Mouse (Mus musculus) embryonic facial prominence, embryonic 15.5 days (tissue): ENCODE measurements around the gene Ier5l. TPM values are rescaled to one million over a fixed set of nuclear protein-coding genes. Genes with fewer than 3 reads are reported as not detected.
A peak's percentile ranks its signal among the peaks of the same experiment; 100 is the strongest.

Source experiments
- ATAC-seq: fragments of 200-750 bp; cut with Nextera tagmentation; 2 replicates; pipeline ENCODE4 v1.8.0; 2017; ENCODE audit warnings: low read depth, moderate TSS enrichment; ENCODE audit not compliant: insufficient number of reproducible peaks, low FRiP score, low TSS enrichment
- H3K27ac ChIP-seq: fragments of 300-500 bp; sonication (generic); replicated peaks from 2 replicates; pipeline ENCODE4 v1.5.1; 2015; ENCODE audit warnings: mild to moderate bottlenecking, inconsistent platforms
- H3K27me3 ChIP-seq: fragments of 300-500 bp; sonication (generic); 2 replicates; pipeline ENCODE4 v1.6.1; 2015; ENCODE audit warnings: inconsistent platforms
- H3K36me3 ChIP-seq: fragments of 300-500 bp; sonication (generic); 2 replicates; pipeline ENCODE4 v1.6.1; 2015; ENCODE audit warnings: mild to moderate bottlenecking, inconsistent platforms
- H3K4me1 ChIP-seq: fragments of 300-500 bp; sonication (generic); 2 replicates; pipeline ENCODE4 v1.6.1; 2015; ENCODE audit warnings: inconsistent platforms
- H3K4me2 ChIP-seq: fragments of 300-500 bp; sonication (generic); replicated peaks from 2 replicates; pipeline ENCODE4 v1.6.1; 2015; ENCODE audit warnings: mild to moderate bottlenecking, inconsistent platforms
- H3K4me3 ChIP-seq: fragments of 300-500 bp; sonication (generic); replicated peaks from 2 replicates; pipeline ENCODE4 v1.5.1; 2015; ENCODE audit warnings: mild to moderate bottlenecking, inconsistent platforms
- H3K9ac ChIP-seq: fragments of 300-500 bp; sonication (generic); 2 replicates; pipeline ENCODE4 v1.6.1; 2015; ENCODE audit warnings: inconsistent platforms
- H3K9me3 ChIP-seq: fragments of 300-500 bp; sonication (generic); replicated peaks from 2 replicates; pipeline ENCODE4 v1.6.1; 2016; ENCODE audit warnings: inconsistent platforms
- WGBS: fragments of 180-500 bp; shearing (Covaris S2); methylation state at CpG from one replicate; pipeline ENCODE4 v1.1.7; 2015; 5-methylcytosine and 5-hydroxymethylcytosine counted together
- polyA plus RNA-seq: library from polyadenylated mRNA; unstranded; fragments of >200 nt; fragmentation: Nextera tagmentation; extraction: Ambion mirVana; gene quantifications from 2 replicates; pipeline ENCODE4 v1.2.1, GENCODE M21; 2015

Gene Ier5l
- polyA plus RNA-seq, 1 experiment from 2014 or later = 2.2 TPM

DNA sequence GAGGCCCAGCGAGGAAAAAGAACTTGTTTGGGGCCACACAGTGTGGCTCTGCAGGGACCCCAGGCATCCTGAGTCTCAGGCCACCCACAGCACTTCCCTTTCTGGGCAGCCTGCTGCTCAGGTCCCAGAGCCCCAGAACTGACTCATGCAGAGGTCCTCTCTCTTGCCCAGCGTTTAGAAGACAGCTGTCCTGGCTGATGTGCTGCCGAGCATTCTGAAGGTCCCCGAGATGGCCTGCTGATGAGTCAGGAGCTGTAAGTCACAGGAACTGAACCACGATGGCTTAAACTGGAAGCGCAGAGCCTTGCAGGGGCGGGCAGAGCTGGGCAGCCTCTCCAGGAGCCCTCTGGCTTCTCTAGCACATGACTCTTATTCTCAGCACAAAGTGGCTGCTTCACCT is 13.6 kb upstream of the Ier5l start:
- Histone ChIP-seq H3K36me3 (no peaks in the 10 kb centered on the region), H3K4me3 (no peak overlapping the region), H3K27me3 (no peaks in the 10 kb centered on the region), H3K9me3 (no peaks in the 10 kb centered on the region), H3K9ac (no peak overlapping the region), H3K4me2 (no peak overlapping the region), H3K4me1 (peaks cover 10% of the 10 kb centered on the region; the same call in 1 of the 2 replicates), H3K27ac (peak overlapping the region; percentile 4; the same call in 1 of the 2 replicates)
- 26% methylated on average over 7 of the region's 7 CpGs for WGBS
- no peak for ATAC-seq

DNA sequence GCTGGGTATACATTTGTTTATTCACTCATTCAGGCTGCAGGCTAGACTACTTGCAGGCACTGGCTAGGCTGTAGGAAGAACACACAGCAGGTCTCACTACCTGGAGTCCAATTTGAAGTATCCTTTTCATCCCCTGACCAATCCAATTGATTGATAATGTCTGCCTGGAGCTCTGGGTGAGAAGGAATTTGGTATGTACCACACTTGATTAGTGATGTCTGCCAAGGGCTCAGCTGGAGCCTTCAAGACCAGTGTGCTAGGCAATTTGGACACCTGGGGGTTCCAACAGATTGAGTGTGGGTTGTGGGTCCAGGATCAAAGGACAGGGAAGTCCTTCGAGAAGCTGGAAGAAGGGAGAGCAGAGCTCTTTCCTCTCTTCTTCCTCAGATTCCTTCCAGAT is 4.5 kb upstream of the Ier5l start:
- Histone ChIP-seq H3K4me1 (peaks cover 9% of the 10 kb centered on the region), H3K27me3 (no peaks in the 10 kb centered on the region), H3K9me3 (no peaks in the 10 kb centered on the region), H3K27ac (no peak overlapping the region), H3K9ac (no peak overlapping the region), H3K4me3 (no peak overlapping the region), H3K4me2 (no peak overlapping the region), H3K36me3 (no peaks in the 10 kb centered on the region)
- ATAC-seq = no peak
- WGBS = 61% methylated on average over 1 of the region's 1 CpGs

DNA sequence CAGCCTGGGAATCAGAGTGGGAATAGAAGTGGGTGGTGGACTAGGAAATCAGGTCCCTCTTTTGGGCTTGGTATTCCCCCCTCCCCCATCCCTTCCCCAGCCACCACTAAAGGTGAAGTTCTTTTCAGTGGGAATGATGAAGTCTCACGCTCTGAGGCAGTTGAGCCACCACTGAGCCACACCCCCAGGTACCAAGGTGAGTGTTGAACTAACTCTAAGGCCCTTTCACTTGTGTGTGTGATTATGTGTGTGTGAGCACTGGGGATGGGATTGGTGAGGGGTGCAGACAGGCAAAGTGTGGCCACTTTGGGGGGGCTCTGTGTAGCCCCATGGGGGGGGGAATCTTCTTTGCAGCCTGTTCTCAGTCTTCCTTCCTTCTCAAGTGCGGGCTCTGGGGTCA is 2.2 kb upstream of the Ier5l start:
- Histone ChIP-seq H3K4me2 (no peak overlapping the region), H3K9ac (no peak overlapping the region), H3K4me3 (no peak overlapping the region), H3K4me1 (peaks cover 14% of the 10 kb centered on the region), H3K27ac (no peak overlapping the region), H3K36me3 (no peaks in the 10 kb centered on the region), H3K27me3 (no peaks in the 10 kb centered on the region), H3K9me3 (no peaks in the 10 kb centered on the region)
- WGBS = 77% methylated on average over 2 of the region's 2 CpGs
- no peak for ATAC-seq

DNA sequence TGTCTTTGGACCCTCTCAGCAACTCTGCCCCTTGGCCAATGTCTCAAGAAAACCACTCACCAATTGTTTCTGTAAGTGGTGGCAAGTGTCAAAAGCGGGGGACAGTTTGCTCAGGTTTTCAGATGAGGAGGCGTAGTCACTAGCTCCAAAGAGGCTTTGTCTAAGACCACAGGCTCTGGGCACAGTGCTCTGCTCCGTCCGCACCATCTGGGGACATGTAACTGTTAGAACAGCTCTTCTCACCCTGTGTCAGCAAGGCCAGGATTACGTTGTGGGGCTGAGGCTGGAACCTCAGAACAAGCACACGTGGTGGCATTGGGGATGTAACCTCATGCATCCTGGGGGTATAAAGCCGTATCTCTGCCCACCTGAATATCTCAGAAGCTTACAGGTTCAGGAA is 1.4 kb upstream of the Ier5l start:
- H3K4me2 ChIP-seq = no peak overlapping the region
- ATAC-seq = no peak
- no peaks in the 10 kb centered on the region for H3K36me3 ChIP-seq

DNA sequence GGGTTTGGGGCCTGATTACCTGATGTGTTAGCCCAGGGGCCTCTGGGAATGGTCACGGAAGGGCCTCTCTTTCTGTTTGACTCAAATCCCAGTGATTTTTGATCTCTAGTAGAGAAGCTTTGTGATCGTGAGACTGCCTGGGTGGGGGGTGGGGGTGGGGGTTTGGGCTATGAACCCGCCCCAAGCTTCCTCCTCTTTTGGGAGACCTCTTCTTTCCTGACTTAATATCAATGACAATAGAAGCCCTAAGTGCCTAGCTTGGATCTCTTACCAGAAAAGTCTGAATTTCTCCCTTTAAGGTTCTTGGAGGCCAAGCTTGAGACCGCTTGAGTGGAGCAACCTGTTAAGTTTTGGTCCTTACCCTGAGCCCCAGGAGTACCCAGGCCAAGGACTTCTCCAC is 757 bp upstream of the Ier5l start:
- Histone ChIP-seq H3K27ac (peak overlapping the region; percentile 98; the same call in 1 of the 2 replicates), H3K4me1 (peaks cover 27% of the 10 kb centered on the region), H3K4me2 (peak overlapping the region; percentile 97), H3K9me3 (no peaks in the 10 kb centered on the region), H3K4me3 (peak overlapping the region; percentile 69), H3K36me3 (no peaks in the 10 kb centered on the region), H3K27me3 (no peaks in the 10 kb centered on the region), H3K9ac (peak overlapping the region; percentile 46; the same call in 1 of the 2 replicates)
- WGBS = 28% methylated on average over 4 of the region's 4 CpGs
- ATAC-seq = no peak

More for the DNA sequence above, 1.4 kb upstream of the Ier5l start:
- Histone ChIP-seq H3K4me3 (no peak overlapping the region), H3K9ac (no peak overlapping the region), H3K27ac (no peak overlapping the region), H3K9me3 (no peaks in the 10 kb centered on the region), H3K27me3 (no peaks in the 10 kb centered on the region), H3K4me1 (peaks cover 21% of the 10 kb centered on the region)
- WGBS = 85% methylated on average over 7 of the region's 7 CpGs

DNA sequence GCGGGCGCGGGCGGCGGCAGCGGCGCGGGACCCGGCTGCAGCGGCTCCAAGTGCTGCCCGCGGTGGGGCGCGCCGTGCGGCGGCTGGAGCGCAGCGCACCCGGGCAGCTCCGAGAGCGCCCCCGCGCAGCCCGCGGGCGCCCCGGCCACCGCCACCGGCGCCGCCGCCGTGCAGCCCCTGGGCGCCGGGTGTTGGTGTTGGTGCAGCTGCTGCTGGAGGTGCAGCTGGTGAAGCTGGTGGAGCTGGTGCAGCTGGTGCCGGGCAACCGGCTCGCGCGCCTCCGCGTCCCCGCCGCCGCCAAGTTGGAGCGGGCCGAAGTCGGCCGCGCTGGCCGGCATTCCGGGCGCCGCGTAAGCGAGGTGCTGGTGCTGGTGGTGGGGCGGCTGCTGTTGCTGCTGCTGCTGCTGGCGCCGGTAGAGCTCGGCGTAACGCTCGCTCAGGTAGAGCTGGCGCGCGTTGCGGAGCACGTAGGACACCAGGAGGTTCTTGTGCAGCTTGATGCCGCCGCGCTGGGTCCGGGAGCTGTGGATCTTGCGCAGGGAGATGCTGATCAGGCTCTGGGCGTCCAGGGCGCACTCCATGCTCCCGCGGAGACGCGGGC is 488 bp downstream of the Ier5l start:
- WGBS = under 1% methylated on average over 72 of the region's 80 CpGs

DNA sequence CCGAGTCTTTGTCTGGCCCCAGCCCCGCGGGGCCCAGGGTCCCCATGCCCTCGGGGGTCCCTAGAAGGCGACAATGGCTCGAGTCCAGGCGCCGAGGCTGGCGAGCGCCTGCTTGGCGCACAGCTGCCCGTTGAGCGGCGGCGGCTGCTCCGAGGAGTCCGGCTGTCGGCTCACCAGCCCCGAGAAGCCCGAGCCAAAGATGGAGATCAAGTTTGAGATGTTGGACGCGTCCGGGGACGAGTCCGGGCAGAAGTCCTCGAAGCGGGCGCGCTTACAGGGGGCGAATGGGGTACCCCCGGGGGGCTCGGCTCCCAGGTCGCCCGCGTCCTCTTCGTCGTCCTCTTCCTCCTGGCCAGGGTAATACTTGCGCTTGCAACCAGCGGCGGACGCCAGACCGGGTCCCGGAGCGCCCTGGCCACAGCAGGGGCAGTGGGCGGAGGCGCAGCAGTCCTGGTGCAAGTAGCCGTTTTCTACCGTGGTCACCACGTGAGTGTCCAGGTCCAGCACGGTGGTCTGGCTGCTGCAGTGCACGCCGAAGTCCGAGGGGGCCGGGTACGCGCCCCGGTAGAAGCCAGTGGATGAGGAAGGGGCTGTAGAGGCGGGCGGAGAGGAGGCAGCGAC is 1.2 kb downstream of the Ier5l start:
- no peak for ATAC-seq
- Histone ChIP-seq H3K9me3 (no peaks in the 10 kb centered on the region), H3K4me1 (peaks cover 39% of the 10 kb centered on the region), H3K9ac (peak overlapping the region; percentile 85), H3K4me2 (peak overlapping the region; percentile 97), H3K4me3 (peak overlapping the region; percentile 69), H3K27me3 (no peaks in the 10 kb centered on the region), H3K27ac (peak overlapping the region; percentile 98), H3K36me3 (no peaks in the 10 kb centered on the region)
- under 1% methylated on average over 60 of the region's 60 CpGs for WGBS

More for the DNA sequence above, 488 bp downstream of the Ier5l start:
- H3K27ac ChIP-seq = peak overlapping the region; percentile 98
- H3K4me3 ChIP-seq = peak overlapping the region; percentile 69
- peaks cover 39% of the 10 kb centered on the region for H3K4me1 ChIP-seq
- peak; percentile 22; the same call in 1 of the 2 replicates for ATAC-seq
- no peaks in the 10 kb centered on the region for H3K36me3 ChIP-seq
- peak overlapping the region; percentile 85 for H3K9ac ChIP-seq
- H3K9me3 ChIP-seq = no peaks in the 10 kb centered on the region
- peak overlapping the region; percentile 97 for H3K4me2 ChIP-seq
- H3K27me3 ChIP-seq = no peaks in the 10 kb centered on the region

DNA sequence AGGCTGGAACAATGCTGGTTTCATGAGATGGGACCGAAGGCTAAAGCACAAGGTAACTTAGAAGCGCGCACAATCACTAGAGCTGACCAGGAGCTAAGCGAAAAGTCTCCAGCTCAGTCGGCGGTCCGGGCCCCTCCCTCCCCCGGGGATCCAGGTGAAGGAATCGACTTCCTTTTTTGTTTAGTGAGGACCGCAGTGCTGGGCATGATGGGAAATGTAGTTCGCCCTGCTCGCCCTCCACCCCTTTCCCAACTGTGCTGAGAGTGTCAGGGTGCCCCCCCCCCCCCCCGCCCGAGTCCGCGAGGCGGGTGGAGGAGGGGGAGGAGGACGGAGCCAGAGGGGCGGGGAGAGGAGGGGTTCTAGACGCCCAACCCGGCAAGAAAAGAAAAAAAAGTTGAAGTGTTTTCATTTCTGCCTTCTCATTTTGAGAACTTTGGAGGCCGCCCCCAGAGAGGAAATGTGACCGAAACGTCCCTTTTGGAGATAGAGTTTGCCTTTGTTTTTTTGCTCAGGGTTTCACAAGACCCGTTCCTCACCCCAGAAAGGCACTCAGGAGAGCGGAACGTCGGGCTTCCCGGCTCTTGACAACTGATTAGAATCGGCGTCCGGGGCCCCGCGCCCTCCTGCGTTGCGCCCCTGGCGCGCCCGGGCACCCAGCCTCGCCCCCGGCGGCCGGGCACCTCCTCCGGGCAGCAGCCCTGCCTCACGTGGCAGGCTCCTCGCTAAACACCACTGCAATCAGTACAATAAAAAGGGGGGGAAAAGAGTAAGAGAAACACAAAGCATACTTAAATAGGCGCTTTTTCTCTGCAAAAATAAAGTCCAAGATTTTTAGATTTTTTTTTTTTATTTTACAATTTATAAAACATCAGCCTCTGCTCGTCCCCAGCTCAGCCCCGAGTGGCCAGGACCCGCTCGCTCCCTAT is 2.0 kb downstream of the Ier5l start:
- Histone ChIP-seq H3K4me3 (peak overlapping the region; percentile 69), H3K4me2 (peak overlapping the region; percentile 97), H3K9ac (peak overlapping the region; percentile 85), H3K36me3 (no peaks in the 10 kb centered on the region), H3K27me3 (no peaks in the 10 kb centered on the region), H3K9me3 (no peaks in the 10 kb centered on the region), H3K4me1 (peaks cover 43% of the 10 kb centered on the region), H3K27ac (peak overlapping the region; percentile 98)
- ATAC-seq = peak; percentile 69
- WGBS = under 1% methylated on average over 45 of the region's 51 CpGs

DNA sequence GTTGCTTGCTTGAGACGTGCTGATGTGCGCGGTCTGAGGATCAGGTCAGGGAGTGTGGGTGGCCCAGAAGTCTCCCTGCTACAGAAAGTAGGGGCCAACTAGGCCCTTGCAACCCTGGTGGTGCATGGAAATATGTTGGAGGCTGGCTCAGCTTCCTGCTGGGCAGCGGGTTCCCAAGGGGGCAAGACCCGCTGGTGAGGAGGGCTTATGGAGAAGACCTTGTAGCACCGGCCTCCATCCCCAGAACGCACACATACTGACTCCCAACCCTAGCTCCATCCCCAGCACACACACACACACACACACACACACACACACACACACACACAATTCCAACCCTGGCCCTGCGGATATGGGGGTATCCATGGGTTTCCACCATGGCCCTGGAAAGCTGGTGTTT is 3.0 kb downstream of the Ier5l start:
- Histone ChIP-seq H3K4me3 (peak overlapping the region; percentile 69), H3K36me3 (no peaks in the 10 kb centered on the region), H3K9me3 (no peaks in the 10 kb centered on the region), H3K27me3 (no peaks in the 10 kb centered on the region), H3K27ac (peak overlapping the region; percentile 98), H3K9ac (no peak overlapping the region; the same call in 1 of the 2 replicates), H3K4me1 (peaks cover 51% of the 10 kb centered on the region), H3K4me2 (peak overlapping the region; percentile 97)
- WGBS = 10% methylated on average over 8 of the region's 8 CpGs
- no peak for ATAC-seq

DNA sequence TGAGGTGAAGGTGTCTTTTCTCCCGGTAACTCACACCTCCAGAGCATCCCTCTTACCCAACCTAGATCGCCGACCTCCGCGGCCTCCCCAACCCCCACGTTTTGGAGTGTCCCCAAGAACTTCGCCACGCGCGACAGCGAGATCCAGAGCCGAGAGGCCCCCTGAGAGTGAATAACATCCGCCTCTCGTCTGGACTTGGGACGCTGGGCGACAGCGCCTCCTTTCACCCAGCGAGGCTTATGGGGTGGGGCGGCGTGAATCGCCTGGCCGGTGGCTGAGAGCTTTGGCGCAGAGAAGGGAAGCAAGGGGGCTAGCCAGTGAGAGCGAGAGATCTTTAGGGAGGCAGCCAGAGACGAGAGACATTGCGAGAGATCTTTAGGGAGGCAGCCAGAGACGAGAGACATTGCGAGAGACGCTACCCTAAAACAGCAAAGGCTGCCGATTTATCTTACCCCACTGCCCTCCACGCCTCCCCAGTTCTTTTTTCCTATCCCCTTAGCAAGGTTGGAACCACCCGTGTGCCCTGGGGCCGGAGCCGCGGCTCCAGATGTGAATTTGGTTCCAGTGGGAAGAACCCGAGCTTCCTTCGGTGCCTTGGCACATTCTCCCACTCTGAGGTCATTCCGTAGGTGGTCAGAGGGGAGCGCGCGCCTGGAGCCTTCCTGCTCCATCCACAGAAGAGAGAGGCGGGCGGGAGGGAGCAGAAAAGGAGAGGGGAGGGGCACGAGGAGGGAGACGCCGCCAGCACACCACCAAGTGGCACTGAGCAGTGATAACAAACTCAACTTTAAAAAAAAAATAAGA is 3.7 kb downstream of the Ier5l start:
- under 1% methylated on average over 46 of the region's 46 CpGs for WGBS
- Histone ChIP-seq H3K4me3 (peak overlapping the region; percentile 69), H3K27ac (peak overlapping the region; percentile 98), H3K4me2 (peak overlapping the region; percentile 97), H3K36me3 (no peaks in the 10 kb centered on the region), H3K4me1 (peaks cover 51% of the 10 kb centered on the region), H3K9ac (peak overlapping the region; percentile 62), H3K9me3 (no peaks in the 10 kb centered on the region), H3K27me3 (no peaks in the 10 kb centered on the region)
- ATAC-seq = no peak
